Mouse (Mus musculus) testis, adult 2 months (tissue): ENCODE results near the gene Id1.

ENCODE experiments used
- CTCF ChIP-seq: fragments of 200-500 bp; IDR thresholded peaks from 2 replicates; pipeline ENCODE4 v1.5.1; 2012; ENCODE audit warnings: low read depth, mild to moderate bottlenecking, inconsistent platforms, low read length, moderate library complexity; ENCODE audit not compliant: control insufficient read depth, insufficient read depth, insufficient replicate concordance
- POLR2A ChIP-seq: fragments of 200-500 bp; IDR thresholded peaks from 2 replicates; pipeline ENCODE4 v1.6.1; 2012; ENCODE audit warnings: low read depth, mild to moderate bottlenecking, inconsistent platforms, low read length, moderate library complexity; ENCODE audit not compliant: control insufficient read depth

- TF ChIP-seq CTCF (no peak), POLR2A (no peak)
These were observed 39.3 kb downstream of the Id1 start for GRCm38 (mm10) chr2:152775357-152775756.
